Mouse (Mus musculus): ENCODE data around the gene Bbs9.

Gene Bbs9

DNA sequence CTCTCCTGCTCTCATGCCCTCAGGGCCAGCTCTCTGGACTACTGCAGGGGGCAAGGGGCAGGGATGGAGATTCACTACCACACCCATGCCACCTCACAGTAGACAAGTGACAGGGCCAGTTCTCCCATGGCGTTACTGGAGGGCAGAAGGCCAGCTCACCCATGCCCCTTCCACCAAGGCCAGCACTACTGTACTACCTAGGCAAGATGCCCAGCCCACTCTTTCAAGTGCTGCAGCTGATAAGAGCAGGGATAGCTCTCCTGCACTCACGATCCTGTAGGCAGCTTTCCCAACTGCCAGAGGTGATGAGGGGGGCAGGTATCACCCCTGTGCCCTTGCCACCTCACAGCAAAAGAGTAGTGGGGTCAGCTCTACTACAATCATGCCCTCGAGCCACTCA, 429.9 kb downstream of the Bbs9 start:
- DNase-seq = no peak

DNA sequence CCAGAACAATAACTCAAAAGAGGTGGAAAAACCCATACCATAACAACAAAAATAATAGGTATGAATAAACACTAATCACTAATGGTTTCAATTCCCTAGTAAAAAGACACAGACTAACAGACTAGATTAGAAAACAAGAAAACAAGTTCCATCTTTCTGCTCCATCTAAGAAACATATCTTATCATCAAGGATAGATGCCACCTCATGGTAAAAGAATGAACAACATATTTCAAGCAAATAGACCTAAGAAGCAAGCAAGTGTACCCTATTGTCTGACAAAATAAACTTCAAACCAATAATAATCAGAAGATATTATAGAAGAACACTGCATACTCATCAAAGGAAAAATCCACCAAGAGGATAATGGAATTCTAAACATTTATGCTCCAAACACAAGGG, 441.3 kb downstream of the Bbs9 start:
- DNase-seq = no peak

DNA sequence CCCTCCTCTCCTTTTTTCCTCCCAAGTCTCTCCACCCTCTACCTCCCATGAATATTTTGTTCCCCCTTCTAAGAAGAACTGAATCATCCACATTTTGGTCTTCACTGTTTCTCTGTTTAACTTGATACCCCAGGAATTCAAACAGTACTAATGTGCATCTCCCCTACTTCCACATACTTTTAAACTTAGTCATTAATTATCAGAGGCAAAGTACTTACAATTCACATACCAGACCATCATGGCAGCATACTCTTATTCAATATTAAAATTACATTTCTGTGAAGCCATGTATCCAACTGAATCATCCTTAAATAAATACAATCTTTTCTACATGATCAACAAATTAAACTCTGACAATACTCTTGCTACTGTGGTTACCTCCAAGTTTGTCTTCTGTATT, 460.1 kb downstream of the Bbs9 start:
- no peak for DNase-seq
